Comparison of ENCODE assay signal across 8 mouse cellular contexts in genomic region chr4:28815621-28815920, GRCm38 (mm10). TPM values are rescaled to one million over a fixed set of nuclear protein-coding genes. Genes with fewer than 3 reads are reported as not detected.
A peak's percentile ranks its signal among the peaks of the same experiment; 100 is the strongest.
DNase-seq lines count a peak whose midpoint lies in the region; ATAC-seq and TF ChIP-seq lines count a peak whose summit lies in the region.

No protein-coding gene starts in this region.

- H3K27me3 ChIP-seq in lung, embryonic 14.5 days (ENCODE audit: insufficient read depth, low read length) = no peaks in the 10 kb centered on the region
- H3K27me3 ChIP-seq in forebrain, embryonic 13.5 days = no peaks in the 10 kb centered on the region
- H3K27me3 ChIP-seq in limb, embryonic 10.5 days (ENCODE audit: low read depth, poor library complexity, severe bottlenecking) = no peaks in the 10 kb centered on the region
- no peaks in the 10 kb centered on the region for H3K27me3 ChIP-seq in neural tube, embryonic 15.5 days (replicated peaks)

- 0% methylated on average over 15 of the region's 15 CpGs for WGBS in lung, embryonic 14.5 days
- 0% methylated on average over 15 of the region's 15 CpGs for WGBS in forebrain, embryonic 13.5 days
- 0% methylated on average over 15 of the region's 15 CpGs for WGBS in limb, embryonic 10.5 days
- 0% methylated on average over 15 of the region's 15 CpGs for WGBS in neural tube, embryonic 15.5 days

- no peak for DNase-seq in lung, embryonic 14.5 days
- DNase-seq in lung, postnatal 14 days = no peak
- DNase-seq in limb, embryonic 10.5 days (ENCODE audit: low spot score) = no peak
- no peak for DNase-seq in adrenal gland, postnatal 10 days
- DNase-seq in left cerebral cortex, postnatal 14 days (ENCODE audit: low spot score in 2 of 2) = no peak
- DNase-seq in retina, embryonic 14.5 days (ENCODE audit: low spot score) = no peak

- ATAC-seq in lung, embryonic 14.5 days (ENCODE audit: insufficient read depth) = no peak
- ATAC-seq in forebrain, embryonic 13.5 days = no peak
- no peak for ATAC-seq in neural tube, embryonic 15.5 days (ENCODE audit: low FRiP score)

- no peak for TF ChIP-seq CTCF in lung, embryonic 14.5 days (IDR thresholded peaks at IDR 0.05; ENCODE audit: low read depth)

- H3K9ac ChIP-seq in lung, embryonic 14.5 days = peak overlapping the region; percentile 88
- H3K9ac ChIP-seq in forebrain, embryonic 13.5 days = peak overlapping the region; percentile 80
- peak overlapping the region; percentile 76 for H3K9ac ChIP-seq in neural tube, embryonic 15.5 days (replicated peaks)

- peak overlapping the region; percentile 85 for H3K4me3 ChIP-seq in lung, embryonic 14.5 days (ENCODE audit: low read depth, low read length)
- H3K4me3 ChIP-seq in forebrain, embryonic 13.5 days = peak overlapping the region; percentile 80
- peak overlapping the region; percentile 87 for H3K4me3 ChIP-seq in limb, embryonic 10.5 days
- peak overlapping the region; percentile 69 for H3K4me3 ChIP-seq in neural tube, embryonic 15.5 days (replicated peaks)

- no peaks in the 10 kb centered on the region for H3K9me3 ChIP-seq in lung, embryonic 14.5 days (ENCODE audit: low read depth, low read length)
- H3K9me3 ChIP-seq in forebrain, embryonic 13.5 days (replicated peaks) = no peaks in the 10 kb centered on the region
- H3K9me3 ChIP-seq in limb, embryonic 10.5 days (replicated peaks) = no peaks in the 10 kb centered on the region
- H3K9me3 ChIP-seq in neural tube, embryonic 15.5 days (replicated peaks) = no peaks in the 10 kb centered on the region

- peak overlapping the region; percentile 95; the same call in 1 of the 2 replicates for H3K27ac ChIP-seq in lung, embryonic 14.5 days (ENCODE audit: low read depth)
- peak overlapping the region; percentile 96 for H3K27ac ChIP-seq in forebrain, embryonic 13.5 days
- H3K27ac ChIP-seq in limb, embryonic 10.5 days = peak overlapping the region; percentile 96
- H3K27ac ChIP-seq in neural tube, embryonic 15.5 days (replicated peaks) = peak overlapping the region; percentile 96

- intact Hi-C loops in left cerebral cortex, postnatal 14 days (cut with DNase I) = loop anchor here (10.0 kb wide), 2 partner anchors 119 to 1881 kb away; no protein-coding TSS in a partner anchor

- H3K36me3 ChIP-seq in lung, embryonic 14.5 days (ENCODE audit: insufficient read depth) = 0 out of 2 replicates have a peak, but pooled peaks cover 7% of the 10 kb centered on the region
- H3K36me3 ChIP-seq in forebrain, embryonic 13.5 days (ENCODE audit: poor library complexity, severe bottlenecking) = no peaks in the 10 kb centered on the region
- peaks cover 2% of the 10 kb centered on the region for H3K36me3 ChIP-seq in limb, embryonic 10.5 days
- H3K36me3 ChIP-seq in neural tube, embryonic 15.5 days = no peaks in the 10 kb centered on the region

- H3K4me2 ChIP-seq in lung, embryonic 14.5 days = peak overlapping the region; percentile 73
- peak overlapping the region; percentile 77 for H3K4me2 ChIP-seq in forebrain, embryonic 13.5 days
- H3K4me2 ChIP-seq in neural tube, embryonic 15.5 days = peak overlapping the region; percentile 68

- H3K4me1 ChIP-seq in lung, embryonic 14.5 days (ENCODE audit: insufficient read depth) = no peaks in the 10 kb centered on the region
- H3K4me1 ChIP-seq in forebrain, embryonic 13.5 days = 0 out of 2 replicates have a peak, but pooled peaks cover 6% of the 10 kb centered on the region
- H3K4me1 ChIP-seq in limb, embryonic 10.5 days = peaks cover 8% of the 10 kb centered on the region; the same call in 1 of the 2 replicates
- 0 out of 2 replicates have a peak, but pooled peaks cover 4% of the 10 kb centered on the region for H3K4me1 ChIP-seq in neural tube, embryonic 15.5 days

RNA-seq across cellular contexts. Expression of gene Epha7, which starts 2.6 kb away (rescaled TPM):
- 59.0 and 61.3 TPM in 2 replicates for polyA plus RNA-seq in lung, embryonic 14.5 days (2014; fragmentation: Nextera tagmentation; extraction: Ambion mirVana)
- 32.8 and 36.3 TPM in 2 replicates for polyA plus RNA-seq in forebrain, embryonic 13.5 days (2015; fragmentation: Nextera tagmentation; extraction: Ambion mirVana)
- polyA plus RNA-seq in limb, embryonic 10.5 days (2016; fragmentation: Nextera tagmentation; extraction: Ambion mirVana) = 27.9 and 46.7 TPM in 2 replicates
- 42.0 and 49.3 TPM in 2 replicates for polyA plus RNA-seq in neural tube, embryonic 15.5 days (2015; fragmentation: Nextera tagmentation; extraction: Ambion mirVana)
- total RNA-seq in adrenal gland, postnatal 10 days (2021) = 1 to 10 TPM; 2.5 to 3.8 TPM
- 10 to 100 TPM; 71.6 to 73.5 TPM for total RNA-seq in left cerebral cortex, postnatal 14 days (2021)
